8 mouse cellular contexts compared by ENCODE assay signal in the genomic region with DNA sequence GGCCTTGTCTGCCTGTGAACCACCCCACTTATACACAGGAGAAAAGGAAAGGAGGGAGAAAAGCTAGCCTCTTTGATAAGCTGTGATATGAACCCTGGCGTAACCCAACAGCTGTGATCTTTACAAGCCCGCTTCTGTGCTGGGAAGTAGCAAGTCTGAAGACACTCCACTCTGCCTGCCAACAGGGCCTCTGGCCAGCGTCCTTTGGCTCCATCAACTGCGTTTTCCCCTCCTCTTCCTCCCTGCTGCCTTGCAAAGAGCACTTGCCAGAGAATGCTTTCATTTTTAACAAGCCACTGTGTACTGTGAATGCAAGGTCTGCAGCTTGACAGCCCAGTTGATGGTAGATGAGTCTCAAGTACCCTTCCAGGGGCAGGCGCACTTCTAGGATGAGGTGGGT. TPM values are rescaled to one million over a fixed set of nuclear protein-coding genes. Genes with fewer than 3 reads are reported as not detected.
A peak's percentile ranks its signal among the peaks of the same experiment; 100 is the strongest.
DNase-seq lines count a peak whose midpoint lies in the region; ATAC-seq and TF ChIP-seq lines count a peak whose summit lies in the region.

No protein-coding gene starts in this region.

- intact Hi-C loops in gastrocnemius, adult 2 months (cut with DNase I) = no loop called here

- H3K4me2 ChIP-seq in lung, embryonic 16.5 days (ENCODE audit: low read depth, low read length) = no peak overlapping the region

- peaks cover 24% of the 10 kb centered on the region for H3K4me1 ChIP-seq in lung, embryonic 16.5 days (replicated peaks; ENCODE audit: control insufficient read depth, insufficient read depth, low read length)

- H3K27ac ChIP-seq in gastrocnemius, adult 2 months = peak overlapping the region; percentile 69
- H3K27ac ChIP-seq in lung, embryonic 16.5 days (ENCODE audit: low read length) = peak overlapping the region; percentile 75

- 50% methylated on average over 5 of the region's 5 CpGs for WGBS in lung, embryonic 16.5 days

- no peaks in the 10 kb centered on the region for H3K27me3 ChIP-seq in lung, embryonic 16.5 days (ENCODE audit: control insufficient read depth, insufficient read depth, low read depth, low read length)

- DNase-seq in frontal cortex, postnatal 25 days (ENCODE audit: low spot score in 2 of 2) = no peak
- peak; percentile 37 for DNase-seq in NIH3T3 (ENCODE audit: low read depth)
- peak; percentile 86 for DNase-seq in gastrocnemius, adult 2 months
- DNase-seq in kidney, adult 8-10 months = peak; percentile 61 to 64
- DNase-seq in yolk sac, embryonic 10.5 days (ENCODE audit: low spot score) = no peak
- DNase-seq in c-Kit-positive CD71-positive TER-119-positive erythroid progenitor cells, embryonic 14.5 days (ENCODE audit: low spot score) = no peak

- H3K36me3 ChIP-seq in lung, embryonic 16.5 days (ENCODE audit: control insufficient read depth, insufficient read depth, low read length) = no peaks in the 10 kb centered on the region

- no peak for TF ChIP-seq CTCF in gastrocnemius, adult 2 months (IDR thresholded peaks at IDR 0.05)

- no peak overlapping the region; the same call in 1 of the 2 replicates for H3K9ac ChIP-seq in lung, embryonic 16.5 days (ENCODE audit: low read length)

- H3K9me3 ChIP-seq in lung, embryonic 16.5 days (ENCODE audit: control insufficient read depth, low read length) = no peaks in the 10 kb centered on the region

- ATAC-seq in frontal cortex, adult (ENCODE audit: low TSS enrichment) = peak; percentile 65
- ATAC-seq in lung, embryonic 16.5 days (ENCODE audit: low read depth) = peak; percentile 95

- no peak overlapping the region for H3K4me3 ChIP-seq in gastrocnemius, adult 2 months
- H3K4me3 ChIP-seq in lung, embryonic 16.5 days (ENCODE audit: low read length) = no peak overlapping the region

RNA-seq across cellular contexts. Expression of gene Mtss1l, which starts 33.5 kb away (rescaled TPM):
- 100 to 1,000 TPM in 1 of 2 experiments, 10 to 100 TPM in 1; 85.5 to 125 TPM for total RNA-seq in gastrocnemius, adult 2 months (2021)
- polyA plus RNA-seq in lung, embryonic 16.5 days (2015; fragmentation: Nextera tagmentation; extraction: Ambion mirVana) = 13.2 and 15.5 TPM in 2 replicates

Comparison
In these comparisons a context has a peak if more than half of its experiments do, and no peak if none do; other contexts are left out.
1. DNase-seq: peak in NIH3T3 (single experiment), gastrocnemius, adult 2 months (single experiment) and kidney, adult 8-10 months (2 of 2); none in frontal cortex, postnatal 25 days (0 of 2), yolk sac, embryonic 10.5 days (single experiment) and c-Kit-positive CD71-positive TER-119-positive erythroid progenitor cells, embryonic 14.5 days (single experiment).